Mouse (Mus musculus) embryonic facial prominence, embryonic 13.5 days (tissue): ENCODE measurements around the gene Dbi. TPM values are rescaled to one million over a fixed set of nuclear protein-coding genes. Genes with fewer than 3 reads are reported as not detected.

Source experiments
- ATAC-seq: fragments of 200-750 bp; cut with Nextera tagmentation; 2 replicates; pipeline ENCODE4 v1.8.0; 2017; ENCODE audit warnings: low read depth; ENCODE audit not compliant: insufficient number of reproducible peaks, insufficient read depth, low FRiP score, low TSS enrichment
- H3K27ac ChIP-seq: fragments of 300-500 bp; sonication (generic); 2 replicates; pipeline ENCODE4 v1.5.1; 2015; ENCODE audit warnings: moderate library complexity, mild to moderate bottlenecking, inconsistent platforms
- H3K27me3 ChIP-seq: fragments of 300-500 bp; sonication (generic); 2 replicates; pipeline ENCODE4 v1.6.1; 2015; ENCODE audit warnings: mild to moderate bottlenecking, inconsistent platforms
- H3K36me3 ChIP-seq: fragments of 300-500 bp; sonication (generic); 2 replicates; pipeline ENCODE4 v1.6.1; 2015; ENCODE audit warnings: mild to moderate bottlenecking, inconsistent platforms
- H3K4me1 ChIP-seq: fragments of 300-500 bp; sonication (generic); 2 replicates; pipeline ENCODE4 v1.6.1; 2015; ENCODE audit warnings: inconsistent platforms
- H3K4me2 ChIP-seq: fragments of 300-500 bp; sonication (generic); 2 replicates; pipeline ENCODE4 v1.6.1; 2015; ENCODE audit warnings: moderate library complexity, mild to moderate bottlenecking, inconsistent platforms
- H3K4me3 ChIP-seq: fragments of 300-500 bp; sonication (generic); 2 replicates; pipeline ENCODE4 v1.5.1; 2015; ENCODE audit warnings: mild to moderate bottlenecking, inconsistent platforms
- H3K9ac ChIP-seq: fragments of 300-500 bp; sonication (generic); 2 replicates; pipeline ENCODE4 v1.6.1; 2015; ENCODE audit warnings: mild to moderate bottlenecking, inconsistent platforms
- H3K9me3 ChIP-seq: fragments of 300-500 bp; sonication (generic); 2 replicates; pipeline ENCODE4 v1.6.1; 2016; ENCODE audit warnings: inconsistent platforms
- WGBS: fragments of 180-500 bp; shearing (Covaris S2); methylation state at CpG from one replicate; pipeline ENCODE4 v1.1.7; 2015; ENCODE audit warnings: mixed read lengths; 5-methylcytosine and 5-hydroxymethylcytosine counted together
- polyA plus RNA-seq: library from polyadenylated mRNA; unstranded; fragments of >200 nt; fragmentation: Nextera tagmentation; extraction: Ambion mirVana; gene quantifications from 2 replicates; pipeline ENCODE4 v1.2.1, GENCODE M21; 2015

Gene Dbi
- 607 and 644 TPM in 2 replicates for polyA plus RNA-seq

DNA sequence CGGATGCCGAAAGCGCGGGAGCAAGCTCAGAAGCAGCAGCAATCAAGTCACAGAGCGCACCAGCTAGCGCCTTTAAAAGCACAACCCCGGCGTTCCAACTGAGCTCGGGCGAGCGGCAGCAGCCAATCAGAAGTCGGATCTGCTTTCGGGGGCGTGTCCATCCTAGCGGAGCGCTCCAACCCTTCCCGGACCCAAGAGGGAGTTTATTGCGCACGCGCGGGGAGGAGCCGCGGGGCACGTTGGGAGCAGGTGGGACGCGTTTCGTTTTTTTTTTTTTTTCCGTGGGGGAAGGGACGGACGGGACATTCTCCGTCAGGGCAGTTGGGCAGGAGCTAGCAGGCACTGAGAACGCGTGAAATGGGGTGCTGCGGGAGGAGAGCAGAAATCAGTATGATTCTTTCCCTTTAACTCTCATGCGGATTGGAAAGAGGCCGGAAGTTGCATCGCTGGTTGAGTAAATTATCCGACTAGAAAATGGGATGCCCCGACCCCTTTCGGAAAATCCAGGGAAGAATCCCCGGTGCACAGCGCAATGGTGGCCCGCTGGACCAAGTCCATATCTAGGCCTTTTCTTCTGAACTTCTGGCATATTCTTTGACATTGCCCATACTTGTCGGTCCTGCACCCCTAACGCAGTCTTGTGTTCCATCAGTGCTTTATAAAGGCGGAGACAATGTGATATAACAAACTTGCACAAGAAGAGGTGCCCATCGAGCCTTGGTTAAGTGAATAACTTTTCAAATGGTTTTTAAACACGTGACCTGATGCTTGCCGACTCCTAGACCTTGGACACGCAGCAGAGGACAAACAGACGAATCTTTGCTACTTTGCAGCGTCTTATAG is at the start of gene Dbi, which contains the start of gene 3110009E18Rik:
Gene Dbi, minus strand, starts transcription at position 110 of the 843 bp plus-strand sequence.
Gene 3110009E18Rik, plus strand, starts transcription at position 219 of the 843 bp plus-strand sequence.
- Histone ChIP-seq H3K9me3 (no peaks in the 10 kb centered on the region), H3K27me3 (no peaks in the 10 kb centered on the region), H3K36me3 (peaks cover 2% of the 10 kb centered on the region), H3K27ac (peak within 1 kb of the TSS; percentile 93), H3K4me3 (peak within 1 kb of the TSS; percentile 65), H3K4me1 (peaks cover 33% of the 10 kb centered on the region), H3K4me2 (peak within 1 kb of the TSS; percentile 77), H3K9ac (peak within 1 kb of the TSS; percentile 81)
- WGBS, result 2% methylated on average over 52 of the region's 52 CpGs
- peak; percentile 94 for ATAC-seq

DNA sequence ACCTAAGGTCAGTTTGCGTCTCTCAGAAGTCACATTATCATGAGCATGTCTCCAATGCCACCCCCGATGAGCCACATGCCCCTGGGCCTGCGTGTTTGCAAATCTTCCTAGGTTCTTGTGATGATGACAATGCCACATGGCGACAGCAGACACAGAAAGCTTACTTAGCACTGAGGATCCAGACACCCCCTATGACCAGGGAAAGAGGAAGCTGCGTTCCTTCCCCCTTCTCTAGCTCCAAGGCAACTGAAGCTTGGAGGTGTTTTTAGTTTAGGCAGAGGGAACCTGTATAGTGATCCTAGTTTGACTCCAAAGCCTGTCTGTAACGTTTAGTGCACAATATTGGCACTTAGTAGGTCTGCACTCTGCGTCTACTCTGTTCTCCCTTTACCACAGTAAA is 49.4 kb upstream of the Dbi start:
- H3K27me3 ChIP-seq, result no peaks in the 10 kb centered on the region
- no peaks in the 10 kb centered on the region for H3K36me3 ChIP-seq
- H3K9me3 ChIP-seq, result no peaks in the 10 kb centered on the region
- H3K4me3 ChIP-seq, result no peak overlapping the region
- H3K9ac ChIP-seq, result no peak overlapping the region
- 80% methylated on average over 7 of the region's 7 CpGs for WGBS
- H3K4me1 ChIP-seq, result no peaks in the 10 kb centered on the region
- no peak for ATAC-seq
- no peak overlapping the region for H3K27ac ChIP-seq
- no peak overlapping the region for H3K4me2 ChIP-seq

DNA sequence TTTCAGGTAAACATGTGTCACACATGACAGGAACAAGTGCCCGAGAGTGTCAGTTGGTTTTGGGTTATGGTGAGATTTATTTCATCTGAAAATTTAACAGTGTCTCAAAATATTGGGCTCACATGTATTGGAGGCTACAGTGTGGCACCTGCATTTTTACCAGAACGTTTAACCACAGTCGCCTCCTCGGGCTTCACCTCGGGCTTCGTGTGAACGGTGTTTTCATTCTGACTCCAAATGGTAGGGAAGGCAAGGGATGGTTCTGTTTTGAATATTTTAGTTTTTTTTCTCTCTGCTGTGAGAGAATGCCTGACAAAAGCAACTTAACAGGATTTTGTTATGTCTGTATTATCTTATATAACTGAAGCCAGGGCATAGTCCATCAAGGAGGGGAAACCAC is 47.8 kb upstream of the Dbi start:
- Histone ChIP-seq H3K9me3 (no peaks in the 10 kb centered on the region), H3K4me2 (no peak overlapping the region), H3K27ac (no peak overlapping the region), H3K27me3 (no peaks in the 10 kb centered on the region), H3K4me3 (no peak overlapping the region), H3K4me1 (no peaks in the 10 kb centered on the region), H3K9ac (no peak overlapping the region), H3K36me3 (no peaks in the 10 kb centered on the region)
- ATAC-seq, result no peak
- WGBS, result 78% methylated on average over 7 of the region's 7 CpGs

DNA sequence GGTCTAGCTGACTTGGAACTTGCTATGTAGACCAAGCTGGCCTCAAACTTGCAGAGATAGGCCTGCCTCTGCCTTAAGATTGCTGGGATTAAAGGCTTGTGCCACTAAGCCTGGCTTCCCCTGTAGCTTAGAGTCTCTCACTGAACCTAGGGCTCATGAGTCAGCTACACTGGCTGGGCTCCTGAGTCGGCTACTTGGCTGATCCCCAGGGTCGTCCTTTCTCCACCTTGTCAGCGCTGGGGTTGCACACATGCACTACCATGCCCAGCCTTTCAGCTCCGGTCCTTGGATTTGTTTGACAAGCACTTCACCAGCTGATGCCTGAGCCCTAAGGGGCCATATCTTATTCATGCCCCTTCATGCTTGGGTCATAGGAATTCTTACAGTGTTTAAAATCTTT is 47.1 kb upstream of the Dbi start:
- no peak for ATAC-seq
- Histone ChIP-seq H3K9me3 (0 out of 2 replicates have a peak, but pooled peaks cover 2% of the 10 kb centered on the region), H3K4me1 (no peaks in the 10 kb centered on the region), H3K36me3 (no peaks in the 10 kb centered on the region), H3K4me3 (no peak overlapping the region), H3K9ac (no peak overlapping the region), H3K27ac (no peak overlapping the region), H3K27me3 (no peaks in the 10 kb centered on the region), H3K4me2 (no peak overlapping the region)
- 61% methylated on average over 4 of the region's 4 CpGs for WGBS

DNA sequence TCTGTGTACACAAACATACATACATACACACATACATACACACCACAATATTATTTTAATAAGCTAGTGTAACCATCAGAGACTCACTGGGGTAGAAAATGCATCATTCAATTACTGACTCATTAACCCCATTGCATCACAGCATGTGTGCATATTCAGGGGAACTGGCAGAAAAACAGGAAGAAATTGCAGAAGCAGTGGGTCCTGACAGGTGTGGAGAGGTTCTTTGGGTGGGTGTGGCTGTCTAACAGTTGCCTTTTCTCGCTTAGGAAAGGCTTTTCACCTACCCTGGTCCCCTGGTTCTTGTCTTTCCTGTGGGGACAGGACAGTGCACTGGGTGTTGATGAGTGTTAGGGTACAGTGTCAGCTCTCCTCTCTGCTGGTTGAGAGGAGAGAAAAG is 41.7 kb upstream of the Dbi start:
- no peaks in the 10 kb centered on the region for H3K27me3 ChIP-seq
- no peaks in the 10 kb centered on the region for H3K36me3 ChIP-seq
- H3K27ac ChIP-seq, result no peak overlapping the region
- peaks cover 5% of the 10 kb centered on the region for H3K4me1 ChIP-seq
- no peak for ATAC-seq
- H3K4me2 ChIP-seq, result no peak overlapping the region
- WGBS, result 53% methylated on average over 1 of the region's 1 CpGs
- peaks cover 5% of the 10 kb centered on the region; the same call in 1 of the 2 replicates for H3K9me3 ChIP-seq
- no peak overlapping the region for H3K9ac ChIP-seq
- no peak overlapping the region for H3K4me3 ChIP-seq

DNA sequence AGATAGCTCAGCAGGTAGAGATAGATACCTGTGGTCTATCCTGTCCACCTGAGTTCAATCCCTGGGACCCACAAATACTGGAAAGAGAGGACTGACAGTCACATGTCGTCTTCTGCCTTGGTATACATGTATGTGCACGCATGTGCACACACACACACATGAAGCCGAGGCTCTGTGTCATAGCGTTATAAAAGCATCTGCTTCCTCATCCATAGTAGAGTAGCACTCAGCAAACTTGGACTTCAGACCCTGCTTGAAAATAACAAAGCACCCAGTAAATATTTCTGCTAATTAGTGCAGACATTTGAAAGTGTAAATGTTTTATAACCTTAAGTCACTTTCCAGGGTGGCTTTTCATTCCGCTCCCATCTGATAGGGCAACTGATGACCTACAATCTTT is 40.6 kb upstream of the Dbi start:
- Histone ChIP-seq H3K27me3 (no peaks in the 10 kb centered on the region), H3K27ac (no peak overlapping the region), H3K9me3 (peaks cover 5% of the 10 kb centered on the region; the same call in 1 of the 2 replicates), H3K4me2 (no peak overlapping the region), H3K4me1 (peaks cover 5% of the 10 kb centered on the region), H3K4me3 (no peak overlapping the region), H3K9ac (no peak overlapping the region), H3K36me3 (no peaks in the 10 kb centered on the region)
- no peak for ATAC-seq
- 92% methylated on average over 5 of the region's 5 CpGs for WGBS

DNA sequence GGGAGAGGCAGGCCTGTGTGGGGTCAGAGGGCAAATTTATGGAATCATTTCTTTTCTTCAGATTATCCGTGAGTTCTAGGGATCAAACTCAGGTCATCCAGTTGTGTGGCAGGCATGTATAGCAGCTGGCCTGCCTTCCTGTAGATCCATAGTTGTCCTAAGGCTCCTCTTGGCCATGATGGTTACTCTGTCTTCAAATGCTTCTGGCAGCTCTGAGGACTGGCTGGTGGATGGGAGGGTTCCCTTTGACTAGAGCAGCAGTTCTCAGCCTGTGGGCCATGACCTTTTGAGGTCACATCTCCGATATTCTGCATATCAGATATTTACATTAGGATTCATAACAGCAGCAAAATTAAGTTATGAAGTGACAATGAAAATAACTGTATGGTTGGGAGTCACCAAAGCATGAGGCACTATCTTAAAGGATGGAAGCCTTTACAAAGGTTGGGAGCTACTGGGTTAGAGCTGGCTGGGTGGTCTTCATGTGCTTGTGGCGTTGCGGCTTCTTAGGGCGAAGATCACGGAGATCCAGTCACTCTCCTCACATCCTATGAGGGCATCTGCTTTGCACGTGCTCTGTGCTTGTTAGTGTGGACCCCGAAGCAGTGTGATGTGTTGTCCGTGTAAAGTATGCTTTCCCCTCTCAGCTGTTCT is 37.7 kb upstream of the Dbi start:
- 79% methylated on average over 9 of the region's 9 CpGs for WGBS
- no peak for ATAC-seq

DNA sequence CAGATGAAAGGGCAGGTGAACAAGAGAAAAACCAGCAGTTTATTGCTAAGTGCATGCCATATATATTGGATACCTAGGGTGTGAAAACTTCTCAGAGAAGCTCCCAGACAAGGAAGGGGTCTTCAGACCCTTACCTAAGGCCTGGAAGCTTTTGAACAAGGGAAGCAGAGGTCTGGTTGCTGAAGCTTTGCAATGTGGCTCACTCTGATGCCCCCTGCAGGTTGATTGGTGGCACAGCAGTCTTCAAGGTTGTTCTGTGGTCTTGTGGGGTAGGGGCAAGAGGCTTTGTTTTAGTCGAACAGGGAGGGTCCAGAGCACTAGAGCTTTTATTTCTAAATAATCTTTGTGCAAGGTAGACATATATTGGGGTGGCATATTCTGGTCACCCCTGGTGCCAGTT is 34.4 kb upstream of the Dbi start:
- ATAC-seq, result no peak
- Histone ChIP-seq H3K27me3 (no peaks in the 10 kb centered on the region), H3K4me1 (peaks cover 5% of the 10 kb centered on the region), H3K9ac (no peak overlapping the region), H3K4me3 (no peak overlapping the region), H3K27ac (no peak overlapping the region), H3K9me3 (no peaks in the 10 kb centered on the region), H3K36me3 (no peaks in the 10 kb centered on the region), H3K4me2 (no peak overlapping the region)
- WGBS, result 27% methylated on average over 1 of the region's 1 CpGs

More for the DNA sequence above, 37.7 kb upstream of the Dbi start:
- Histone ChIP-seq H3K36me3 (no peaks in the 10 kb centered on the region), H3K9ac (no peak overlapping the region), H3K9me3 (peaks cover 5% of the 10 kb centered on the region; the same call in 1 of the 2 replicates), H3K27ac (no peak overlapping the region), H3K4me2 (no peak overlapping the region), H3K4me3 (no peak overlapping the region), H3K4me1 (peaks cover 5% of the 10 kb centered on the region), H3K27me3 (no peaks in the 10 kb centered on the region)

DNA sequence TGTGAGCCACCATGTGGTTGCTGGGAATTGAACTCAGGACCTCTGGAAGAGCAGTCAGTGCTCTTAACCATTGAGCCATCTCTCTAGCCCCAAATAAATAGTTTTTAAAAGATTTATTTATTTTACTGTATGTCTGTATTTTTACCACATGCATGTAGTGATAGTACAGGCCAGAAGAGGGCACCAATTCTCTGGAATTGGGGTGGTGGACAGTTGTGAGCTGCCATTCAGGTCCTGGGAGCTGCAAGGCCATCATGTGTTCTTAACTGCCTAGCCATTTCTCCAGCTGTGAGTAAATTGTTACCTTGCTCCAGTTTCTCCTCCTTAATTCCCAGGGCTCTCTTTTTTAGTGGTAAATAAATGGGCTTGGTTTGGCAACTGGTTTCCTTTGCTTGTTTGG is 33.4 kb upstream of the Dbi start:
- Histone ChIP-seq H3K9ac (no peak overlapping the region), H3K9me3 (no peaks in the 10 kb centered on the region), H3K27ac (no peak overlapping the region), H3K36me3 (no peaks in the 10 kb centered on the region), H3K4me3 (no peak overlapping the region), H3K4me1 (no peaks in the 10 kb centered on the region), H3K4me2 (no peak overlapping the region), H3K27me3 (no peaks in the 10 kb centered on the region)
- ATAC-seq, result no peak

DNA sequence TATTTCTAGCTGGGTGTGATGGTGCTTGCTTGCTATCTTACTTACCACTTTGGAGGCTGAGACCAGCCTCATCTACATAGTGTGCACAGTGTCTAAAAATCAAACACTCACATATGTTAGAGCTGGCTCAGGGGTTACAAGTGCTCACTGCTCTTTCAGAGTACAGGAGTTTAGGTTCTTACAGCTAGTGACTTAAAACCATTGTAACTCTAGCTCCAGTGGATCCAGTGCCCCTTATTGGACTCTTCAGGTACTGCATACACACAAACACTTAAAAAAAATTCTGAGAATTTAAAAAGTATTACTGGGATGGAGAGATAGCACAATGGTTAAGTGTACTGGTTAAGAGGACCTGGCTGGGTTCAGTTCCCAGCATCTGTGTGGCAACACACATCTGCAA is 26.1 kb upstream of the Dbi start:
- no peak for ATAC-seq
- peaks cover 5% of the 10 kb centered on the region for H3K4me1 ChIP-seq
- no peak overlapping the region for H3K4me2 ChIP-seq

DNA sequence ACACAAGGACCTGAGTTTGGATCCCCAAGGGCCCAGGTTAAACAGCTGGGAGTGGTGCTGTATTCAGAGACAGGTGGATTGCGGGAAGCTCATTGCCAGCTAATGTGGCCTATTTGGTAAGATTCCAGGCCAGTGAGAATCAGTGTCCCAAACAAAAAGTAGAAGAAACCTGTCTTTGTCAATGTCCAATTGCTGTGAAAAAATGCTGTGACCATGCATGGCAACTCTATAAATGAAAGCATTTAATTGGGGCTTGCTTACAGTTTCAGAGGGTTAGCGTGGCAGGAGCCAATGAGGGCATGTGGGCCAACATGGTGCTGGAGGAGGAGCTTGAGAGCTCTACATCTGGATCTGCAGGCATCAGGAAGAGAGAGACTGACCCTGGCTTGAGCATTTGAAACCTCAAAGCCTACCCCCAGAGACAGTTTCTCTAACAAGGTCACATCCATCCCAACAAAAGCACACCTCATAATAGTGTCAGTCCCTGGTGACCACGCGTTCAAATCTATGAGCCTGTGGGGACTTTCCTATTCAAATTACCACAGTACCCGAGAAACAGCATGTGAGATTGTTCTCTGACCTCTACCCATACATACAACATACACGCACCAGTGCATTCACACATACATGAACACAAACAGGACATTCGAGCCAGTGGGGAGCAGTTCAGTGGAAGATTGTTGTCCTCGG is 24.8 kb upstream of the Dbi start:
- no peaks in the 10 kb centered on the region for H3K27me3 ChIP-seq
- H3K9ac ChIP-seq, result no peak overlapping the region
- ATAC-seq, result no peak
- H3K4me2 ChIP-seq, result no peak overlapping the region
- no peak overlapping the region for H3K4me3 ChIP-seq
- no peaks in the 10 kb centered on the region for H3K36me3 ChIP-seq
- WGBS, result 89% methylated on average over 8 of the region's 8 CpGs
- H3K4me1 ChIP-seq, result peaks cover 5% of the 10 kb centered on the region
- H3K9me3 ChIP-seq, result no peaks in the 10 kb centered on the region
- H3K27ac ChIP-seq, result no peak overlapping the region

More for the DNA sequence above, 26.1 kb upstream of the Dbi start:
- Histone ChIP-seq H3K27ac (no peak overlapping the region), H3K9me3 (no peaks in the 10 kb centered on the region), H3K9ac (no peak overlapping the region), H3K4me3 (no peak overlapping the region), H3K36me3 (no peaks in the 10 kb centered on the region), H3K27me3 (no peaks in the 10 kb centered on the region)
